Comparison of ENCODE assay signal across 8 mouse cellular contexts in the genomic region with DNA sequence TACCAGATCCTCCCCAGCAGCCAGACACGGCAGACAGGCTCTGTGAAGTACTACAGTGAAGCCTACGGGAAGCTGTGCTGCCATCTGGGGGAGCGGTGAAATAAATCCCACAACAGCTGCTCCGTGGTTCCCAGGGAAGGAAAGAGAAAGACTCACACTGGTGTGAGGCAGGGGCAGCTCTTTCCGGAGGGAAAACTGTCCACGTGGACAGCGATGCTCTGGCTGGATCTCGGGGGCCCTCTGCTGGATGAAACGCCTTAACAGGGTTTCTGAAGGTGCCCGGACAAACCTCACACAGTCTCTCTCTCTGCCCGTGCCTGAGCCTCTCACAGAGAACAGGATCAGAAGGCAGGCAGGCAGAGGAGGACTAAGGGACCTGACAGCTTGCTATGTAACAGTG. TPM values are rescaled to one million over a fixed set of nuclear protein-coding genes. Genes with fewer than 3 reads are reported as not detected.
DNase-seq lines count a peak whose midpoint lies in the region; ATAC-seq and TF ChIP-seq lines count a peak whose summit lies in the region.

No protein-coding gene starts in this region.

- H3K27me3 ChIP-seq in MEL (ENCODE audit: control insufficient read depth in 1 of 2, insufficient read depth in 2 of 2, low read length in 2 of 2), result peaks cover 0 to under 1% of the 10 kb centered on the region in 2 experiments; a peak in 1 of 4 replicates
- H3K27me3 ChIP-seq in hindbrain, embryonic 11.5 days (ENCODE audit: control insufficient read depth, insufficient read depth, low read length), result no peaks in the 10 kb centered on the region
- no peaks in the 10 kb centered on the region for H3K27me3 ChIP-seq in lung, embryonic 14.5 days (ENCODE audit: insufficient read depth, low read length)

- peak overlapping the region; percentile 37; the same call in 1 of the 2 replicates for H3K9ac ChIP-seq in MEL (ENCODE audit: control insufficient read depth, low read depth, low read length, poor library complexity, severe bottlenecking)
- peak overlapping the region; percentile 19 for H3K9ac ChIP-seq in hindbrain, embryonic 11.5 days (ENCODE audit: low read depth, low read length)
- 0 out of 2 replicates have a peak overlapping the region, but pooled peaks have one; percentile 13 for H3K9ac ChIP-seq in lung, embryonic 14.5 days

- no peaks in the 10 kb centered on the region; a peak in 1 of 4 replicates for H3K4me1 ChIP-seq in MEL (ENCODE audit: control insufficient read depth in 1 of 2, insufficient read depth in 2 of 2, low read length in 2 of 2)
- H3K4me1 ChIP-seq in hindbrain, embryonic 11.5 days (replicated peaks; ENCODE audit: control insufficient read depth, insufficient read depth, low read length), result no peaks in the 10 kb centered on the region; the same call in 1 of the 2 replicates
- peaks cover 4% of the 10 kb centered on the region; the same call in 1 of the 2 replicates for H3K4me1 ChIP-seq in lung, embryonic 14.5 days (ENCODE audit: insufficient read depth)
- H3K4me1 ChIP-seq in olfactory bulb, adult 2 months (ENCODE audit: control insufficient read depth, insufficient read depth, low read length), result peaks cover 44% of the 10 kb centered on the region

- no peak overlapping the region; the same call in 1 of the 2 replicates for H3K4me2 ChIP-seq in hindbrain, embryonic 11.5 days (replicated peaks; ENCODE audit: low read depth, low read length)
- H3K4me2 ChIP-seq in lung, embryonic 14.5 days, result peak overlapping the region; percentile 34

- H3K4me3 ChIP-seq in MEL (ENCODE audit: control insufficient read depth in 1 of 2, insufficient read depth in 1 of 2, low read depth in 2 of 2, low read length in 2 of 2), result peak overlapping the region in 1 of 2 experiments; percentile 11; a peak in 1 of 4 replicates
- no peak overlapping the region for H3K4me3 ChIP-seq in hindbrain, embryonic 11.5 days (ENCODE audit: low read depth, low read length)
- H3K4me3 ChIP-seq in lung, embryonic 14.5 days (ENCODE audit: low read depth, low read length), result no peak overlapping the region
- H3K4me3 ChIP-seq in olfactory bulb, adult 2 months (ENCODE audit: insufficient read depth, low read depth, low read length), result peak overlapping the region; percentile 2; the same call in 1 of the 2 replicates

- peak; percentile 71 for ATAC-seq in hindbrain, embryonic 11.5 days (ENCODE audit: low FRiP score)
- peak; percentile 89 for ATAC-seq in lung, embryonic 14.5 days (ENCODE audit: insufficient read depth)

- DNase-seq in MEL (ENCODE audit: low read depth, low spot score), result peak; percentile 68
- DNase-seq in cerebellum, adult 9-10 months, result peak; percentile 95
- DNase-seq in frontal cortex, postnatal 10 days (ENCODE audit: low spot score in 2 of 2), result peak; percentile 73 to 84
- peak; percentile 93 for DNase-seq in hindbrain, embryonic 11.5 days (ENCODE audit: low spot score)
- peak; percentile 69 for DNase-seq in layer of hippocampus, adult 9-10 months (ENCODE audit: low spot score)
- peak; percentile 97 for DNase-seq in lung, embryonic 14.5 days
- peak; percentile 11 to 13 for DNase-seq in thymus, adult 18-20 months

- TF ChIP-seq RAD21 in MEL (IDR thresholded peaks at IDR 0.05; ENCODE audit: low read depth, low read length), result peak; percentile 68

- no peak for TF ChIP-seq POLR2A in MEL (IDR thresholded peaks at IDR 0.05; ENCODE audit: control insufficient read depth in 1 of 2, insufficient read depth in 1 of 2, low read depth in 1 of 2, low read length in 2 of 2, poor library complexity in 1 of 2)
- TF ChIP-seq POLR2A in olfactory bulb, adult 2 months (IDR thresholded peaks at IDR 0.05; ENCODE audit: insufficient read depth, low read depth, low read length), result no peak

- 3% methylated on average over 11 of the region's 11 CpGs for WGBS in hindbrain, embryonic 11.5 days
- under 1% methylated on average over 11 of the region's 11 CpGs for WGBS in lung, embryonic 14.5 days
- under 1% methylated on average over 11 of the region's 11 CpGs for WGBS in olfactory bulb, adult 2 months

- no peak for TF ChIP-seq EP300 in MEL (IDR thresholded peaks at IDR 0.05; ENCODE audit: low read depth in 1 of 2, low read length in 2 of 2)

- no peaks in the 10 kb centered on the region for H3K79me2 ChIP-seq in MEL (ENCODE audit: control insufficient read depth, insufficient read depth, low read length, poor library complexity)

- no peak overlapping the region for H3K27ac ChIP-seq in MEL (ENCODE audit: control insufficient read depth, low read depth, low read length)
- no peak overlapping the region for H3K27ac ChIP-seq in hindbrain, embryonic 11.5 days (ENCODE audit: low read depth, low read length)
- no peak overlapping the region for H3K27ac ChIP-seq in lung, embryonic 14.5 days (ENCODE audit: low read depth)
- peak overlapping the region; percentile 86 for H3K27ac ChIP-seq in olfactory bulb, adult 2 months (ENCODE audit: insufficient read depth, low read depth, low read length)

- TF ChIP-seq CTCF in MEL (IDR thresholded peaks at IDR 0.05 in 2 of 3, conservative IDR thresholded peaks at IDR 0.05 in 1 of 3; ENCODE audit: control insufficient read depth in 1 of 3, insufficient read depth in 1 of 3, low read depth in 2 of 3, low read length in 3 of 3, poor library complexity in 1 of 3, severe bottlenecking in 1 of 3), result peak; percentile 63 to 85 (median 78)
- peak; percentile 95 for TF ChIP-seq CTCF in lung, embryonic 14.5 days (IDR thresholded peaks at IDR 0.05; ENCODE audit: low read depth)
- peak; percentile 68 for TF ChIP-seq CTCF in olfactory bulb, adult 2 months (IDR thresholded peaks at IDR 0.05; ENCODE audit: insufficient read depth, low read depth, low read length)

- H3K36me3 ChIP-seq in MEL (ENCODE audit: control insufficient read depth in 1 of 2, insufficient read depth in 2 of 2, low read length in 2 of 2), result no peaks in the 10 kb centered on the region
- H3K36me3 ChIP-seq in hindbrain, embryonic 11.5 days (ENCODE audit: control insufficient read depth, insufficient read depth, low read length), result no peaks in the 10 kb centered on the region
- no peaks in the 10 kb centered on the region for H3K36me3 ChIP-seq in lung, embryonic 14.5 days (ENCODE audit: insufficient read depth)

- no peaks in the 10 kb centered on the region for H3K9me3 ChIP-seq in MEL (replicated peaks; ENCODE audit: insufficient read depth, low read length)
- no peaks in the 10 kb centered on the region for H3K9me3 ChIP-seq in hindbrain, embryonic 11.5 days (ENCODE audit: control insufficient read depth, low read length)
- no peaks in the 10 kb centered on the region for H3K9me3 ChIP-seq in lung, embryonic 14.5 days (ENCODE audit: low read depth, low read length)

TF ChIP-seq in MEL, 35 proteins besides CTCF, POLR2A, EP300 and RAD21 (continues in another document):
- TF ChIP-seq MAZ (IDR thresholded peaks at IDR 0.05; ENCODE audit: low read depth, low read length), result no peak
- no peak for TF ChIP-seq CHD1 (IDR thresholded peaks at IDR 0.05; ENCODE audit: low read depth, low read length)
- no peak for TF ChIP-seq TAL1 (IDR thresholded peaks at IDR 0.05; ENCODE audit: low read length)
- TF ChIP-seq SIN3A (IDR thresholded peaks at IDR 0.05; ENCODE audit: low read length), result no peak; the same call in 1 of the 2 replicates
- peak; percentile 91 for TF ChIP-seq MYC (IDR thresholded peaks at IDR 0.05; ENCODE audit: low read depth, low read length)
- TF ChIP-seq TBP (IDR thresholded peaks at IDR 0.05; ENCODE audit: low read depth, low read length), result no peak
- peak; percentile 84 for TF ChIP-seq USF1 (IDR thresholded peaks at IDR 0.05; ENCODE audit: low read depth, low read length)
- TF ChIP-seq GABPA (IDR thresholded peaks at IDR 0.05; ENCODE audit: low read depth, low read length), result no peak
- TF ChIP-seq MXI1 (IDR thresholded peaks at IDR 0.05; ENCODE audit: low read depth, low read length), result peak; percentile 82
- no peak for TF ChIP-seq NELFE (IDR thresholded peaks at IDR 0.05; ENCODE audit: low read depth, low read length)
- no peak for TF ChIP-seq BHLHE40 (IDR thresholded peaks at IDR 0.05; ENCODE audit: borderline replicate concordance, low read depth, low read length)
- no peak for TF ChIP-seq POLR2AphosphoS5 (IDR thresholded peaks at IDR 0.05; ENCODE audit: borderline replicate concordance, low read depth, low read length)
- no peak for TF ChIP-seq GATA1 (IDR thresholded peaks at IDR 0.05; ENCODE audit: low read depth, low read length)
- no peak for TF ChIP-seq ZNF384 (IDR thresholded peaks at IDR 0.05; ENCODE audit: low read depth, low read length)
- TF ChIP-seq JUND (IDR thresholded peaks at IDR 0.05; ENCODE audit: low read depth, low read length), result no peak
- TF ChIP-seq HCFC1 (IDR thresholded peaks at IDR 0.05; ENCODE audit: low read depth, low read length), result no peak
- TF ChIP-seq UBTF (IDR thresholded peaks at IDR 0.05; ENCODE audit: borderline replicate concordance, insufficient read depth, low read depth, low read length), result no peak
- no peak for TF ChIP-seq CHD2 (IDR thresholded peaks at IDR 0.05; ENCODE audit: low read length)
- no peak for TF ChIP-seq ZC3H11A (IDR thresholded peaks at IDR 0.05; ENCODE audit: low read depth, low read length)
- peak; percentile 88 for TF ChIP-seq MAX (IDR thresholded peaks at IDR 0.05; ENCODE audit: low read length)
- TF ChIP-seq RCOR1 (IDR thresholded peaks at IDR 0.05; ENCODE audit: low read depth, low read length), result no peak
- TF ChIP-seq USF2 (IDR thresholded peaks at IDR 0.05; ENCODE audit: borderline replicate concordance in 1 of 2, insufficient read depth in 1 of 2, low read depth in 1 of 2, low read length in 2 of 2), result no peak

RNA-seq across cellular contexts. Expression of gene Prkcz, which starts 53.1 kb away (rescaled TPM):
- 0.12 TPM in 1 of 2 replicates, not detected in the other for total RNA-seq in MEL (2012; rRNA removed)
- polyA plus RNA-seq in MEL (2012; ENCODE audit: insufficient read depth in 1 of 2, insufficient read length in 2 of 2, low read depth in 1 of 2, low replicate concordance in 2 of 2, missing spikeins in 1 of 2), result under 1 TPM in 1 of 2 experiments, not detected in 1; 0.92 TPM
- 18.3 and 19.6 TPM in 2 replicates for polyA plus RNA-seq in hindbrain, embryonic 11.5 days (2014; fragmentation: Nextera tagmentation; extraction: Ambion mirVana)
- 12.7 and 13.4 TPM in 2 replicates for polyA plus RNA-seq in lung, embryonic 14.5 days (2014; fragmentation: Nextera tagmentation; extraction: Ambion mirVana)
- polyA plus RNA-seq in olfactory bulb, adult 2 months (2012; ENCODE audit: insufficient read depth, insufficient read length, low replicate concordance, missing spikeins), result not detected in 2 replicates

RNA-seq across cellular contexts. Expression of gene Faap20, which starts 58.5 kb away (rescaled TPM):
- 14.1 and 18.6 TPM in 2 replicates for total RNA-seq in MEL (2012; rRNA removed)
- polyA plus RNA-seq in MEL (2012; ENCODE audit: insufficient read depth in 1 of 2, insufficient read length in 2 of 2, low read depth in 1 of 2, low replicate concordance in 2 of 2, missing spikeins in 1 of 2), result 10 to 100 TPM in 1 of 2 experiments, not detected in 1; 34.4 TPM
- polyA plus RNA-seq in hindbrain, embryonic 11.5 days (2014; fragmentation: Nextera tagmentation; extraction: Ambion mirVana), result 99.0 and 99.3 TPM in 2 replicates
- 81.2 and 83.9 TPM in 2 replicates for polyA plus RNA-seq in lung, embryonic 14.5 days (2014; fragmentation: Nextera tagmentation; extraction: Ambion mirVana)
- not detected in 2 replicates for polyA plus RNA-seq in olfactory bulb, adult 2 months (2012; ENCODE audit: insufficient read depth, insufficient read length, low replicate concordance, missing spikeins)

Comparison
In these comparisons a context has a peak if more than half of its experiments do, and no peak if none do; other contexts are left out.
1. DNase-seq: peak in every context shown above with its lines; median percentile 97 in lung, embryonic 14.5 days; 95 in cerebellum, adult 9-10 months; 93 in hindbrain, embryonic 11.5 days; 78 in frontal cortex, postnatal 10 days; 69 in layer of hippocampus, adult 9-10 months; 68 in MEL; 12 in thymus, adult 18-20 months.